Mouse (Mus musculus): ENCODE results near the gene Cfap126. TPM values are rescaled to one million over a fixed set of nuclear protein-coding genes. Genes with fewer than 3 reads are reported as not detected.

Cfap126 gene
- polyA plus RNA-seq, 1 experiment from 2014 or later, result 12.3 TPM

DNA sequence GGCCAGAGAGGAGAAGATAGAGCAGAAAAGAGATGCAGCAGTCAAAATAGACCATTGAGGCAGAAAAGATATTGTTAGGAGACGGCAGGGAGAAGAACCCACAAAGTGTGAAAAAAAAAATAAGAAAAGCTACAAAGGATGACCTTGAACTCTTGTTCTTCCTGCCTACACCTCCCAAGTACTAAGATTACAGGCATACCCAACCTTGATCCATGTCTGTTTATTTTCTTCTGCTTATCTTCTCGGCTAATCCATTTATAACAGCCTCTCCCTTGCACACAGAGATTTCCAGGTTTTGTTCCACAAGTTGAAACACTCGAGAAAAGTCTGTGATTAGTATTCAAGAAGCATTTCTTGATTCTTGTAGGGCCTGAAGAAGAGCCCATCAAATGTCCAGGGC is 56.2 kb downstream of the Cfap126 start:
- DNase-seq (ENCODE audit: low spot score), result no peak
- 59% methylated on average over 3 of the region's 3 CpGs for WGBS
- H3K9ac ChIP-seq (ENCODE audit: low read depth, low read length), result no peak overlapping the region
- no peaks in the 10 kb centered on the region for H3K36me3 ChIP-seq (ENCODE audit: control insufficient read depth, insufficient read depth, low read length)
- H3K4me1 ChIP-seq (ENCODE audit: control insufficient read depth, insufficient read depth, low read length), result no peaks in the 10 kb centered on the region
- H3K27ac ChIP-seq (replicated peaks; ENCODE audit: low read depth, low read length), result no peak overlapping the region
- H3K27me3 ChIP-seq (replicated peaks; ENCODE audit: control insufficient read depth, insufficient read depth, low read length), result no peaks in the 10 kb centered on the region
- no peak overlapping the region for H3K4me2 ChIP-seq (ENCODE audit: low read depth, low read length)
- H3K4me3 ChIP-seq (ENCODE audit: low read depth, low read length), result no peak overlapping the region
- H3K9me3 ChIP-seq (ENCODE audit: control insufficient read depth, low read length), result no peaks in the 10 kb centered on the region
- ATAC-seq (ENCODE audit: low read depth), result no peak

DNA sequence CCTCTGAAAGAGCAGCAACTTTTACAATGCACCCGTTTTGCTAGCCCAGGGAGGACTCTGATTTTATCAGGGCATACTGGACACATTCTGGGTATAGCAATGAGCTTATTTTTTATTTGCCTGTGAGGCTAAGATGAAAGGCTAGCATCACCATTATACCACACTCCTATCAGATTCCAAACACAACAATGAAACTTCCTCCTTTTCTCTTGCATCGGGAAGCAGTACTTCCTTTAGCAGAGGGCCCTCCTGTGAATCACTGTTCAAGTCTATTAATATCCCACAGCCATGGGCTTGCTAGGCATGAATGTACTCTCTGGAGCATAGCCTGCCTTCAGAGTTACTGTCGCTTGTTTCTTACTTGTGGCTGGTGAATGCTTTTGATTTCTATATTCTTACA is 57.4 kb downstream of the Cfap126 start:
- Histone ChIP-seq H3K9ac (ENCODE audit: low read depth, low read length) (no peak overlapping the region), H3K4me2 (ENCODE audit: low read depth, low read length) (no peak overlapping the region), H3K27ac (replicated peaks; ENCODE audit: low read depth, low read length) (peak overlapping the region; percentile 33), H3K4me1 (ENCODE audit: control insufficient read depth, insufficient read depth, low read length) (no peaks in the 10 kb centered on the region), H3K36me3 (ENCODE audit: control insufficient read depth, insufficient read depth, low read length) (no peaks in the 10 kb centered on the region), H3K27me3 (replicated peaks; ENCODE audit: control insufficient read depth, insufficient read depth, low read length) (no peaks in the 10 kb centered on the region), H3K4me3 (ENCODE audit: low read depth, low read length) (no peak overlapping the region), H3K9me3 (ENCODE audit: control insufficient read depth, low read length) (no peaks in the 10 kb centered on the region)
- ATAC-seq (ENCODE audit: low read depth) (no peak), DNase-seq (ENCODE audit: low spot score) (peak; percentile 51)
- 52% methylated on average over 3 of the region's 3 CpGs for WGBS

GRCm38 (mm10) chr1:171172779-171173178 is 59.1 kb downstream of the Cfap126 start:
- Histone ChIP-seq H3K9me3 (ENCODE audit: control insufficient read depth, low read length) (no peaks in the 10 kb centered on the region), H3K4me2 (ENCODE audit: low read depth, low read length) (no peak overlapping the region), H3K4me3 (ENCODE audit: low read depth, low read length) (no peak overlapping the region), H3K36me3 (ENCODE audit: control insufficient read depth, insufficient read depth, low read length) (no peaks in the 10 kb centered on the region), H3K4me1 (ENCODE audit: control insufficient read depth, insufficient read depth, low read length) (no peaks in the 10 kb centered on the region), H3K9ac (ENCODE audit: low read depth, low read length) (no peak overlapping the region), H3K27ac (replicated peaks; ENCODE audit: low read depth, low read length) (no peak overlapping the region), H3K27me3 (replicated peaks; ENCODE audit: control insufficient read depth, insufficient read depth, low read length) (no peaks in the 10 kb centered on the region)
- DNase-seq (ENCODE audit: low spot score) (no peak), ATAC-seq (ENCODE audit: low read depth) (no peak)
- WGBS, result 96% methylated on average over 8 of the region's 8 CpGs

Small RNA genes lying within 50 kb of the gene (microRNA-seq; reads per million reads assigned to microRNA genes)
- gene Gm27552 (ENCODE audit: borderline number of aligned reads), result not detected
- not detected for gene Gm27844 (ENCODE audit: borderline number of aligned reads)
- 1.2 reads per million for gene Mir6546 (ENCODE audit: borderline number of aligned reads)

Other genes with a start within 250 kb of the Cfap126 start
- 10.8 and 11.7 TPM in 2 replicates for gene Atf6, start 246.1 kb upstream of the Cfap126 start, polyA plus RNA-seq (2014; fragmentation: Nextera tagmentation; extraction: Ambion mirVana)
- gene Gm26620, start 228.9 kb upstream of the Cfap126 start, polyA plus RNA-seq (2014; fragmentation: Nextera tagmentation; extraction: Ambion mirVana), result 1.1 and 1.5 TPM in 2 replicates
- gene Dusp12, start 228.4 kb upstream of the Cfap126 start, polyA plus RNA-seq (2014; fragmentation: Nextera tagmentation; extraction: Ambion mirVana), result 43.7 and 44.7 TPM in 2 replicates
- gene Fcrlb, start 201.0 kb upstream of the Cfap126 start, polyA plus RNA-seq (2014; fragmentation: Nextera tagmentation; extraction: Ambion mirVana), result not detected in 2 replicates
- gene Fcrla, start 186.3 kb upstream of the Cfap126 start, polyA plus RNA-seq (2014; fragmentation: Nextera tagmentation; extraction: Ambion mirVana), result not detected in 2 replicates
- gene Fcgr2b, start 137.4 kb upstream of the Cfap126 start, polyA plus RNA-seq (2014; fragmentation: Nextera tagmentation; extraction: Ambion mirVana), result 1.6 and 3.2 TPM in 2 replicates
- 0.81 and 0.92 TPM in 2 replicates for gene Fcgr4, start 95.0 kb upstream of the Cfap126 start, polyA plus RNA-seq (2014; fragmentation: Nextera tagmentation; extraction: Ambion mirVana)
- 20.5 and 25.0 TPM in 2 replicates for gene Fcgr3, start 49.0 kb upstream of the Cfap126 start, polyA plus RNA-seq (2014; fragmentation: Nextera tagmentation; extraction: Ambion mirVana)
- gene Sdhc, start 36.7 kb downstream of the Cfap126 start, polyA plus RNA-seq (2014; fragmentation: Nextera tagmentation; extraction: Ambion mirVana), result 276 and 291 TPM in 2 replicates
- 9.6 and 11.2 TPM in 2 replicates for gene Mpz, start 36.8 kb downstream of the Cfap126 start, polyA plus RNA-seq (2014; fragmentation: Nextera tagmentation; extraction: Ambion mirVana)
- gene Pcp4l1, start 82.3 kb downstream of the Cfap126 start, polyA plus RNA-seq (2014; fragmentation: Nextera tagmentation; extraction: Ambion mirVana), result 11.3 and 14.7 TPM in 2 replicates
- 0.15 and 0.17 TPM in 2 replicates for gene Nr1i3, start 100.1 kb downstream of the Cfap126 start, polyA plus RNA-seq (2014; fragmentation: Nextera tagmentation; extraction: Ambion mirVana)
- 25.4 and 28.7 TPM in 2 replicates for gene Tomm40l, start 108.6 kb downstream of the Cfap126 start, polyA plus RNA-seq (2014; fragmentation: Nextera tagmentation; extraction: Ambion mirVana)
- 1.9 TPM in 2 replicates for gene Apoa2, start 111.1 kb downstream of the Cfap126 start, polyA plus RNA-seq (2014; fragmentation: Nextera tagmentation; extraction: Ambion mirVana)
- 92.7 and 100 TPM in 2 replicates for gene Fcer1g, start 120.4 kb downstream of the Cfap126 start, polyA plus RNA-seq (2014; fragmentation: Nextera tagmentation; extraction: Ambion mirVana)
- gene Adamts4, start 136.5 kb downstream of the Cfap126 start, polyA plus RNA-seq (2014; fragmentation: Nextera tagmentation; extraction: Ambion mirVana), result 11.7 and 13.1 TPM in 2 replicates
- 233 and 246 TPM in 2 replicates for gene Ndufs2, start 137.5 kb downstream of the Cfap126 start, polyA plus RNA-seq (2014; fragmentation: Nextera tagmentation; extraction: Ambion mirVana)
- gene B4galt3, start 156.4 kb downstream of the Cfap126 start, polyA plus RNA-seq (2014; fragmentation: Nextera tagmentation; extraction: Ambion mirVana), result 60.2 and 64.0 TPM in 2 replicates
- gene Ppox, start 167.3 kb downstream of the Cfap126 start, polyA plus RNA-seq (2014; fragmentation: Nextera tagmentation; extraction: Ambion mirVana), result 44.3 and 53.0 TPM in 2 replicates
- 64.2 and 74.3 TPM in 2 replicates for gene Usp21, start 174.1 kb downstream of the Cfap126 start, polyA plus RNA-seq (2014; fragmentation: Nextera tagmentation; extraction: Ambion mirVana)
- gene Ufc1, start 181.1 kb downstream of the Cfap126 start, polyA plus RNA-seq (2014; fragmentation: Nextera tagmentation; extraction: Ambion mirVana), result 110 and 117 TPM in 2 replicates
- 46.0 and 52.1 TPM in 2 replicates for gene Dedd, start 215.2 kb downstream of the Cfap126 start, polyA plus RNA-seq (2014; fragmentation: Nextera tagmentation; extraction: Ambion mirVana)
- 28.8 and 29.7 TPM in 2 replicates for gene Nit1, start 231.7 kb downstream of the Cfap126 start, polyA plus RNA-seq (2014; fragmentation: Nextera tagmentation; extraction: Ambion mirVana)
- gene Pfdn2, start 231.8 kb downstream of the Cfap126 start, polyA plus RNA-seq (2014; fragmentation: Nextera tagmentation; extraction: Ambion mirVana), result 49.1 and 49.5 TPM in 2 replicates
- 2.2 and 3.0 TPM in 2 replicates for gene Klhdc9, start 246.9 kb downstream of the Cfap126 start, polyA plus RNA-seq (2014; fragmentation: Nextera tagmentation; extraction: Ambion mirVana)